Mouse (Mus musculus): ENCODE data around the gene Tmem98.

Gene Tmem98

GRCm38 (mm10) chr11:80811156-80811555 lies 1.2 kb downstream of the Tmem98 start:
- no peak for DNase-seq (ENCODE audit: low read depth, low spot score)
- no peaks in the 10 kb centered on the region for H3K36me3 ChIP-seq (ENCODE audit: control insufficient read depth, insufficient read depth, low read length, poor library complexity, severe bottlenecking)
- H3K27me3 ChIP-seq (ENCODE audit: control insufficient read depth, insufficient read depth, low read length, poor library complexity, severe bottlenecking): no peaks in the 10 kb centered on the region

- Histone ChIP-seq H3K36me3 (ENCODE audit: control insufficient read depth, insufficient read depth, low read length, poor library complexity, severe bottlenecking) (no peaks in the 10 kb centered on the region), H3K27me3 (ENCODE audit: control insufficient read depth, insufficient read depth, low read length, poor library complexity, severe bottlenecking) (no peaks in the 10 kb centered on the region)
- DNase-seq (ENCODE audit: low read depth, low spot score): no peak
These were observed 5.4 kb downstream of the Tmem98 start for GRCm38 (mm10) chr11:80815354-80815753.

DNA sequence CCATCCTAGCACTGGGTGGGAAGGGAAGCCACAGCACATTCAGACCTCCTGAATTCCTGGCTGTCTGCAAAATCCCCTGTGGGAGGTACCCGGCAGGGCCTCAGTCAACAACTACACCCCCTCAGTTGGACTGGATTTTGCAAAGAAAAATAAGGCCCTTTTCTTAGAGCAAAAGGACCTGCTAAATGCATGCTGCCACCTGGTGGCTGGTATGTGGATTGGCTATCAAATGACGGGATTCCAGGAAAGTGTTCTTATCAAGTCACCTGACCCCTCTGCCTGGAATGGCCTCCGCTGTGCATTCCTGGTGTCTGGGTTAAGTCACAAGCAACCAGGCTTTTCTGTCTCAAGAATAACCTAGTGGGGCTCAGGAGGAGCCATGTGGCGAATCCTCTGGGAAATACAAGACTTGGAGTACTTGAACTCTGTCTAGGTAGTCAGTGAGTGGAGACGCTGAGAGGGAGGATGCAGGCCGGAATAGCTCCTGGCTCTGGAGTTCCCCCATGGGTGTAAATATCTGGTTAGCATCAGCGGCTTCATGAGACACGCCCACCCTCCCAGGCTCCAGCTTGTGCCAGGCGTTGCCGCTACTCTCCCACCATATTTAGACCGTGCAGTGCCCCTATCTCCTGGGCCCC lies 8.2 kb downstream of the Tmem98 start:
- Histone ChIP-seq H3K27me3 (ENCODE audit: control insufficient read depth, insufficient read depth, low read length, poor library complexity, severe bottlenecking) (no peaks in the 10 kb centered on the region), H3K36me3 (ENCODE audit: control insufficient read depth, insufficient read depth, low read length, poor library complexity, severe bottlenecking) (no peaks in the 10 kb centered on the region)
- DNase-seq (ENCODE audit: low read depth, low spot score): peak; percentile 75

DNA sequence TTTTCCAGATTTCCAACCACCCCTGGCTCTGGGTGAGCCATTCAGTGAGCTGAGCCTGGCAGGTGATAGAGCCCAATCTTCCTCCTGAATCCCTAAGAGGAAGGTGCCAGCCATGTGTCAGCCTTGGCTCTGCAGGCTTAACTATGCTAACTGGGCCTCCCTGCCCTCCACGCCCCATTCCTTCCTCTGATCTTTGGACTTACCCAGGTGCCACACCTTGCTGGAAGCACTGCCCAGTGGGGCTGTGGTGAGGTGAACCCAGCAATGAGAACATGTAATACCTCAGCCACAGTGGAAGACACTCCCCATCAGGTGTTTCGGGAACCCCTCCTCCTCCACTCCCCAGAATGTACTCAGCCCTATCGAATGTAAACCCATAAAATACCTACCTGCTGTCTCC lies 10.1 kb downstream of the Tmem98 start:
- Histone ChIP-seq H3K36me3 (ENCODE audit: control insufficient read depth, insufficient read depth, low read length, poor library complexity, severe bottlenecking) (no peaks in the 10 kb centered on the region), H3K27me3 (ENCODE audit: control insufficient read depth, insufficient read depth, low read length, poor library complexity, severe bottlenecking) (no peaks in the 10 kb centered on the region)
- DNase-seq (ENCODE audit: low read depth, low spot score): no peak

- no peaks in the 10 kb centered on the region for H3K36me3 ChIP-seq (ENCODE audit: control insufficient read depth, insufficient read depth, low read length, poor library complexity, severe bottlenecking)
- H3K27me3 ChIP-seq (ENCODE audit: control insufficient read depth, insufficient read depth, low read length, poor library complexity, severe bottlenecking): no peaks in the 10 kb centered on the region
- no peak for DNase-seq (ENCODE audit: low read depth, low spot score)
These were observed 11.3 kb downstream of the Tmem98 start for GRCm38 (mm10) chr11:80821296-80821695.

GRCm38 (mm10) chr11:80821794-80822193 lies 11.8 kb downstream of the Tmem98 start:
- Histone ChIP-seq H3K36me3 (ENCODE audit: control insufficient read depth, insufficient read depth, low read length, poor library complexity, severe bottlenecking) (no peaks in the 10 kb centered on the region), H3K27me3 (ENCODE audit: control insufficient read depth, insufficient read depth, low read length, poor library complexity, severe bottlenecking) (no peaks in the 10 kb centered on the region)
- DNase-seq (ENCODE audit: low read depth, low spot score): no peak

- no peaks in the 10 kb centered on the region for H3K27me3 ChIP-seq (ENCODE audit: control insufficient read depth, insufficient read depth, low read length, poor library complexity, severe bottlenecking)
- no peak for DNase-seq (ENCODE audit: low read depth, low spot score)
- no peaks in the 10 kb centered on the region for H3K36me3 ChIP-seq (ENCODE audit: control insufficient read depth, insufficient read depth, low read length, poor library complexity, severe bottlenecking)
These were observed 25.4 kb downstream of the Tmem98 start for GRCm38 (mm10) chr11:80835395-80835794.

- Histone ChIP-seq H3K27me3 (ENCODE audit: control insufficient read depth, insufficient read depth, low read length, poor library complexity, severe bottlenecking) (no peaks in the 10 kb centered on the region), H3K36me3 (ENCODE audit: control insufficient read depth, insufficient read depth, low read length, poor library complexity, severe bottlenecking) (no peaks in the 10 kb centered on the region)
- DNase-seq (ENCODE audit: low read depth, low spot score): no peak
These were observed 25.9 kb downstream of the Tmem98 start for GRCm38 (mm10) chr11:80835841-80836240.

- DNase-seq (ENCODE audit: low read depth, low spot score): no peak
- H3K36me3 ChIP-seq (ENCODE audit: control insufficient read depth, insufficient read depth, low read length, poor library complexity, severe bottlenecking): no peaks in the 10 kb centered on the region
- H3K27me3 ChIP-seq (ENCODE audit: control insufficient read depth, insufficient read depth, low read length, poor library complexity, severe bottlenecking): no peaks in the 10 kb centered on the region
These were observed 28.7 kb downstream of the Tmem98 start for GRCm38 (mm10) chr11:80838724-80839123.

- DNase-seq (ENCODE audit: low read depth, low spot score): no peak
- no peaks in the 10 kb centered on the region for H3K36me3 ChIP-seq (ENCODE audit: control insufficient read depth, insufficient read depth, low read length, poor library complexity, severe bottlenecking)
- H3K27me3 ChIP-seq (ENCODE audit: control insufficient read depth, insufficient read depth, low read length, poor library complexity, severe bottlenecking): no peaks in the 10 kb centered on the region
These were observed 33.5 kb downstream of the Tmem98 start for GRCm38 (mm10) chr11:80843435-80843834.

DNA sequence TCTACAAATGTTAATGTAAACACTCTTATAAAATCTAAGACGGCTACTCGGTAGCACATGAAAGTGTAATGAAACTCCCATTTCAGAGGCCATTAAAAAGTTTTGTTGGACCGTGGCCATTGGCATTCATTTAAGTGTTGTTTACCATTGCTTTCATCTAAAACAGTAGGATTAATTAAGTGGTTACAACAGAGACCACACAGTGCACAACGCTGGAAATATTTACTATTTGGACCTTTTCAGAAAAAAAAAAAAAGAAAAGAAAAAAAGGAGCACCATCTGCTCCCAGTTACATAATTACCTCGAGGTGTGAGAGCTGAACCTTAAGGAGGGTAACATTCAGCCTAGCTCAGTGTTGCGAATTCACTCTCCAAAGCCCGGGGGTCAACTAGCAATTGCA lies 35.5 kb downstream of the Tmem98 start:
- no peak for DNase-seq (ENCODE audit: low read depth, low spot score)
- H3K27me3 ChIP-seq (ENCODE audit: control insufficient read depth, insufficient read depth, low read length, poor library complexity, severe bottlenecking): no peaks in the 10 kb centered on the region
- no peaks in the 10 kb centered on the region for H3K36me3 ChIP-seq (ENCODE audit: control insufficient read depth, insufficient read depth, low read length, poor library complexity, severe bottlenecking)

DNA sequence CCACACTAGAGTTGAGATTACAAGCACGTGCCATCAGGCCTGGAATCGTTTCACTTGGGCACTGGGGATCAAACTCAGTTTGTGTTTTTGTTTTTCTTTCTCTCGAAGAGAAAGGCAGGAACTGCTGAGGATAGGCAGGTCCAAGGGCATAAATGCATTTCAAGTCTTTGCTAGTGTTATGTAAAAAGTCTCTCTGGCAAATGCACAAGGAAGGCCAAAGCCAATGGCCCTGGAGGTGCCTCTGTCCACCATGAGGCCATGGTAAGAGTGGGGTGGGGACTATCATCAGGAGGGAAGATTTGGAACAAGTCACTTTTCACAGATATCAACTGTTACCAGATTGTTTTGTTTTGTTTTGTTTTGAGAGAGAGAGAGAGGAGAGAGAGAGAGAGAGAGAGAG lies 36.1 kb downstream of the Tmem98 start:
- Histone ChIP-seq H3K36me3 (ENCODE audit: control insufficient read depth, insufficient read depth, low read length, poor library complexity, severe bottlenecking) (no peaks in the 10 kb centered on the region), H3K27me3 (ENCODE audit: control insufficient read depth, insufficient read depth, low read length, poor library complexity, severe bottlenecking) (no peaks in the 10 kb centered on the region)
- no peak for DNase-seq (ENCODE audit: low read depth, low spot score)

DNA sequence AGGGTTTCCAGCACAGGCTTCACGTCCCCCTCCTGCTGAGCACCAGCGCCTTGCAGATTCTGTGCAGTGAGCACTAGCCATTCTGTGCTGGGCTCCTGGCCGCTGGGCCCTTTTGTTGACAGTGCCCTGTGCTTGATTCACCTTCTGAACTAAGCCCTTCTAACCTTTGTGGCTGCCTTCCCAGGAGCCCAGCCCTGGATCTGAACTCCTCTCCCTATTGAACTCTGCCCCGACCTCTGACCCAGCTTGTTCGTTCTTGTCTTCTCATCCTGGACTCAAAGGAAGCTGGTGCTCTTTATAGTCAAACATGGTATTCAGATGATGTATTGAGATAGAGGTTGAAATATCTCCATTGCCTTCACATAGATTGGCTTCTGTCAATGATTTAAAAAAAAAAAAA lies 38.2 kb downstream of the Tmem98 start:
- Histone ChIP-seq H3K36me3 (ENCODE audit: control insufficient read depth, insufficient read depth, low read length, poor library complexity, severe bottlenecking) (no peaks in the 10 kb centered on the region), H3K27me3 (ENCODE audit: control insufficient read depth, insufficient read depth, low read length, poor library complexity, severe bottlenecking) (no peaks in the 10 kb centered on the region)
- no peak for DNase-seq (ENCODE audit: low read depth, low spot score)

DNA sequence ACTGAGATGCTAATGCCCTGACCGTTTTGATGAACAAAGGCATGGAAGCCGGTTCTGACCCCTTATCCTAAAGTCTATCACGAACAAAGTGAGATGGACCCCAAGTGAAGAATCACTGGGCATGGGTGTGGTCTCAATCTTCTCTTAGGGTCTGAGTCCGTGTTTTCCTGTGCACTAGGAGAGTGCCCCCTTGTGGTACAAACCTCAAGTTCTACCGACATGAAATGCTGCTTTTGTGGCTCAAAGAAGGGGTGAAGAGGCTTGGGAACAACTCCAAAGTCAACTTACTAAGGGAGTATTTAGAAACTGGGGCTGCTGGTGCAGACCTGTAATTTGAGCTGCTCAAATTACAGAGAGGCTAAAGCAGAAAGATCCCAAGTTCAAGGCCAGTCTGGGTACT lies 41.9 kb downstream of the Tmem98 start:
- Histone ChIP-seq H3K27me3 (ENCODE audit: control insufficient read depth, insufficient read depth, low read length, poor library complexity, severe bottlenecking) (no peaks in the 10 kb centered on the region), H3K36me3 (ENCODE audit: control insufficient read depth, insufficient read depth, low read length, poor library complexity, severe bottlenecking) (no peaks in the 10 kb centered on the region)
- DNase-seq (ENCODE audit: low read depth, low spot score): peak; percentile 41

DNA sequence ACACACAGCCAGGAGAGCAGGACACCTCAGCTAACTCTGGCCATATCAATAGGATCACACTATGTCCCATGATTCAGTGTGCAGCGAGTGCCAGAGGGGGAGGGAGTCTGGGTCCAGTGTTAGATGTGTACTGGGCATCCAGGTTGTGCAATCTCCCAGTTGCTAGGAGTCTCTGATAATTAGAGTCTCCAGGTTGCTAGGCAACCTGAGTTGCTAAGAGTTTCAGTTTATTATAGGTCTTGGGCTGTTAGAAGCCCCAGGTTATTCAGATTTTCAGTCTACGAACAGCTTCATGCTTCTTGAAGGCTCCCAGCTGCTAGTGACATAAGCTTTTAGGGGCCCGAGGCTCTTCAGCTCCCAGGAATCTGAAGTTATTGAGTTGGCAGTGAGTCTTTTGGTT lies 43.0 kb downstream of the Tmem98 start:
- no peak for DNase-seq (ENCODE audit: low read depth, low spot score)
- Histone ChIP-seq H3K27me3 (ENCODE audit: control insufficient read depth, insufficient read depth, low read length, poor library complexity, severe bottlenecking) (no peaks in the 10 kb centered on the region), H3K36me3 (ENCODE audit: control insufficient read depth, insufficient read depth, low read length, poor library complexity, severe bottlenecking) (no peaks in the 10 kb centered on the region)

DNA sequence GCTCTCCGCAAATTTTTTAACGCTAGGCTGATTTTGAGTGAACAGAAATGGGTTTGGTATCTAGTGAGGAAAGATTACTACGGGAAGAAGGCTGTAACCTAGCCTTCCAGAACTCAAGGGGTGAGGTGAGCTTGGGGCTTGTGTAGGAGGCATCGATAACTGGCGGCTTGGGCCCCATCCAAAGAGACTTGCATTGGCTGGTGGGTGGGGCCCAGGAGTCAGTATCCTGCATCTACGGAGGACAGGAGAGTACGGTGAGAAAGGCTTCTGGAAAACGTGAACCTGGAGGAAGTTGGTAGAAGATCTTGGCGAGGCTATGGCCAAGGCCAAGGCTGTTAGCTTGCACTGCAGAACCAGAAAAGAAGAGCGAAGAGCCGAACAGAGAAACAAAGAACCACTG lies 44.5 kb downstream of the Tmem98 start:
- no peak for DNase-seq (ENCODE audit: low read depth, low spot score)
- no peaks in the 10 kb centered on the region for H3K27me3 ChIP-seq (ENCODE audit: control insufficient read depth, insufficient read depth, low read length, poor library complexity, severe bottlenecking)
- H3K36me3 ChIP-seq (ENCODE audit: control insufficient read depth, insufficient read depth, low read length, poor library complexity, severe bottlenecking): no peaks in the 10 kb centered on the region
